Mouse (Mus musculus): ENCODE measurements around the gene Dydc2. TPM values are rescaled to one million over a fixed set of nuclear protein-coding genes. Genes with fewer than 3 reads are reported as not detected.

Gene Dydc2
- total RNA-seq, 1 experiment, result not detected

DNA sequence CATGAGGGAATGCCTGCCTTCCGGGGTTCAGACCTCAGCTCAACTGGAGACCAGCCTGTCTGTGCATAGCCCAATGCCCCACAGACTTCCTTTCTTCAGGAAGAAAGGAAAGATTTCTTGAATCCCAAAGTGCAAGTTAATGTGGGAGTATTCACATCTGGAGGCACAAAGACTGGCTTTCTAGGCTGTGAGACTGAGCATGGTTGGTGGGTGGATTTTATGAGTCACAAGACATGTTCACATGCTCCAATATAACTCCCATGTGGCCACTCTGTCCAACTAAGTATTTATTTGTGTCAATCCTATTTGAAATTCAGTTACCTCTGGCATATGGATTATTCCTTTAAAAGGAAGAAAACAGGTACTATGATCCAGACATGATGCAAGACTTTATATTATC is 29.7 kb upstream of the Dydc2 start:
- Histone ChIP-seq H3K4me3 (ENCODE audit: insufficient read depth in 1 of 2, low read depth in 1 of 2, low read length in 2 of 2, poor library complexity in 1 of 2, severe bottlenecking in 1 of 2) (no peak overlapping the region), H3K27ac (ENCODE audit: insufficient read depth, low read depth, low read length, poor library complexity, severe bottlenecking) (no peak overlapping the region), H3K9me3 (ENCODE audit: control insufficient read depth, insufficient read depth, low read depth, low read length) (no peaks in the 10 kb centered on the region), H3K36me3 (ENCODE audit: control insufficient read depth, insufficient read depth, low read length, poor library complexity, severe bottlenecking) (no peaks in the 10 kb centered on the region), H3K9ac (ENCODE audit: insufficient read depth, low read depth, low read length, poor library complexity, severe bottlenecking) (no peak overlapping the region), H3K4me1 (ENCODE audit: control insufficient read depth in 2 of 2, insufficient read depth in 2 of 2, low read length in 2 of 2, poor library complexity in 1 of 2) (no peaks in the 10 kb centered on the region)
- in situ Hi-C loops (cut with MboI; ENCODE audit: low sequenced_read_pairs in 2 of 2, unreplicated experiment in 2 of 2), result no loop called here
- TF ChIP-seq MAFK (IDR thresholded peaks at IDR 0.05; ENCODE audit: insufficient read depth, low read depth, low read length) (no peak), CHD2 (IDR thresholded peaks at IDR 0.05; ENCODE audit: low read depth, low read length) (no peak), ZNF384 (IDR thresholded peaks at IDR 0.05; ENCODE audit: low read depth, low read length) (no peak), HCFC1 (IDR thresholded peaks at IDR 0.05; ENCODE audit: borderline replicate concordance, insufficient read depth, low read length) (no peak), ZC3H11A (IDR thresholded peaks at IDR 0.05; ENCODE audit: borderline replicate concordance, low read depth, low read length) (no peak)
- DNase-seq (ENCODE audit: low read depth, low spot score), result no peak

DNA sequence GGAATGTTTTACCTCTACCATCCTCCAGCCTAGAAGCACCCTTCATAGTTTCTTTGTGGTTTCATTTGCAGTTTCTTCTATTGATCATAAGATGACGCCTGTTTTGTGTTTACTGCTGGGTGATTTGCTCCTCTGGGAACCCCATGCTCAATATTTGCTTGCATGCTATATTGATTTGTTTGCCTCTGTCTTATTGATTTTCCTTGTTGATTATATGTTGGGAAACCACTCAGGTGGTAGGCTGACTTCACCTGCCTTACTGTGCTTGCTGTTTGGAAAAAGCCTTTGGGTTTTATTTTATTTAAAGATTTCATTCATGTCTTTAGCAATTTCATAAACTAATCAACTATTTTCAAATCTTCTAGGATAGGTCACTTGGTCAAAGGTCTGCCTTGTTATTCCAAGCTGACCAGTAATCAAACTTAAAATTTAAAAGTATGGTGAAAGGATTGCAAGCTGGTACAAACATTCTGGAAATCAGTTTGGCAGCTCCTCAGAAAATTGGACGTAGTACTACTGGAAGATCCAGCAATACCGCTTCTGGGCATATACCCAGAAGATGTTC is 27.4 kb upstream of the Dydc2 start:
- no peak overlapping the region for H3K9ac ChIP-seq (ENCODE audit: insufficient read depth, low read depth, low read length, poor library complexity, severe bottlenecking)
- H3K36me3 ChIP-seq (ENCODE audit: control insufficient read depth, insufficient read depth, low read length, poor library complexity, severe bottlenecking), result no peaks in the 10 kb centered on the region
- H3K4me3 ChIP-seq (ENCODE audit: insufficient read depth in 1 of 2, low read depth in 1 of 2, low read length in 2 of 2, poor library complexity in 1 of 2, severe bottlenecking in 1 of 2), result no peak overlapping the region
- no peak overlapping the region for H3K27ac ChIP-seq (ENCODE audit: insufficient read depth, low read depth, low read length, poor library complexity, severe bottlenecking)
- H3K9me3 ChIP-seq (ENCODE audit: control insufficient read depth, insufficient read depth, low read depth, low read length), result no peaks in the 10 kb centered on the region
- TF ChIP-seq HCFC1 (IDR thresholded peaks at IDR 0.05; ENCODE audit: borderline replicate concordance, insufficient read depth, low read length), result no peak
- no peak for TF ChIP-seq CHD2 (IDR thresholded peaks at IDR 0.05; ENCODE audit: low read depth, low read length)
- TF ChIP-seq ZNF384 (IDR thresholded peaks at IDR 0.05; ENCODE audit: low read depth, low read length), result no peak
- no peak for TF ChIP-seq ZC3H11A (IDR thresholded peaks at IDR 0.05; ENCODE audit: borderline replicate concordance, low read depth, low read length)
- TF ChIP-seq MAFK (IDR thresholded peaks at IDR 0.05; ENCODE audit: insufficient read depth, low read depth, low read length), result no peak
- no peaks in the 10 kb centered on the region for H3K4me1 ChIP-seq (ENCODE audit: control insufficient read depth in 2 of 2, insufficient read depth in 2 of 2, low read length in 2 of 2, poor library complexity in 1 of 2)
- DNase-seq (ENCODE audit: low read depth, low spot score), result no peak
- in situ Hi-C loops (cut with MboI; ENCODE audit: low sequenced_read_pairs in 2 of 2, unreplicated experiment in 2 of 2), result no loop called here

DNA sequence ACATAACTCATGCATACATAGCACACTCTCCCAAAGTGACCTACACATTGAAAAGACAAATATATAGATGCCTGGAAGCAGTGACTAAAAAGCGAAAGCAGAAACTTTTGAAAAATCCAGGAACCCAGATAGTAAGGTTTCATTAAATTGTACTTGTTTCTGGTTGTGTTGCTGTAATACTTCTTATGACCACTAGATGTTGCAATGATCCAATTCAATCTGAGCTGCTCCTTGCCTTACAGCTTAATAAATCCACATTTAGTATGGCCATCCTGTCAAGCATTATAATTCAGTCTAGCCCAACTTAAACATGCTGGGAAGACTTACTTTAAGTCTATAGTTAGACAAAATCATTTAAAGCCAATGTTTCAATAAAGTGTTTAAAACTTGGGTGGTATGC is 25.1 kb upstream of the Dydc2 start:
- H3K4me3 ChIP-seq (ENCODE audit: insufficient read depth in 1 of 2, low read depth in 1 of 2, low read length in 2 of 2, poor library complexity in 1 of 2, severe bottlenecking in 1 of 2), result no peak overlapping the region
- no peaks in the 10 kb centered on the region for H3K9me3 ChIP-seq (ENCODE audit: control insufficient read depth, insufficient read depth, low read depth, low read length)
- no peaks in the 10 kb centered on the region for H3K36me3 ChIP-seq (ENCODE audit: control insufficient read depth, insufficient read depth, low read length, poor library complexity, severe bottlenecking)
- H3K4me1 ChIP-seq (ENCODE audit: control insufficient read depth in 2 of 2, insufficient read depth in 2 of 2, low read length in 2 of 2, poor library complexity in 1 of 2), result no peaks in the 10 kb centered on the region
- in situ Hi-C loops (cut with MboI; ENCODE audit: low sequenced_read_pairs in 2 of 2, unreplicated experiment in 2 of 2), result no loop called here
- no peak overlapping the region for H3K9ac ChIP-seq (ENCODE audit: insufficient read depth, low read depth, low read length, poor library complexity, severe bottlenecking)
- TF ChIP-seq ZC3H11A (IDR thresholded peaks at IDR 0.05; ENCODE audit: borderline replicate concordance, low read depth, low read length) (no peak), ZNF384 (IDR thresholded peaks at IDR 0.05; ENCODE audit: low read depth, low read length) (no peak), HCFC1 (IDR thresholded peaks at IDR 0.05; ENCODE audit: borderline replicate concordance, insufficient read depth, low read length) (no peak), MAFK (IDR thresholded peaks at IDR 0.05; ENCODE audit: insufficient read depth, low read depth, low read length) (no peak), CHD2 (IDR thresholded peaks at IDR 0.05; ENCODE audit: low read depth, low read length) (no peak)
- no peak for DNase-seq (ENCODE audit: low read depth, low spot score)
- no peak overlapping the region for H3K27ac ChIP-seq (ENCODE audit: insufficient read depth, low read depth, low read length, poor library complexity, severe bottlenecking)

DNA sequence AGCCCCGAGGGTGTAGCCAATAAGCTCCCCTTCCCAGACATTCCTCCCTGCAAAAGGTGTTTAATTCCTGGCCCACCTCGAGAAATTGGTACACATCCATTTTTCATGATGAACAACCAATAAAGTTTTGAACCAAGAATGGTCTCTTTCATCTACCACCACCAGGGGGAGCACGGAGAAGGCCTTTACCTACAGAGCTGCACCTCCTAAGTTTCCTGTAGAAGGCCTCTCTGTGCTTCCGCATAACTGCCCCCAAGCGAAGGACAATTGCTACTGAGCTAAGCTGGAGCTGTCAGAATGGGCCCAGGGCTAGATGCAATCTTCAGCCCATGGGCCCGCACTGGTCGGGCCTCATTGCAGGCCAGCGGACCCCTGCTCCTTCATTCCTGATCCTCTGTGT is 21.8 kb upstream of the Dydc2 start:
- DNase-seq (ENCODE audit: low read depth, low spot score), result peak; percentile 61
- no peaks in the 10 kb centered on the region for H3K4me1 ChIP-seq (ENCODE audit: control insufficient read depth in 2 of 2, insufficient read depth in 2 of 2, low read length in 2 of 2, poor library complexity in 1 of 2)
- 0 out of 2 replicates have a peak, but pooled peaks have one; percentile 8 for TF ChIP-seq ZNF384 (IDR thresholded peaks at IDR 0.05; ENCODE audit: low read depth, low read length)
- TF ChIP-seq MAFK (IDR thresholded peaks at IDR 0.05; ENCODE audit: insufficient read depth, low read depth, low read length), result no peak
- no peak for TF ChIP-seq CHD2 (IDR thresholded peaks at IDR 0.05; ENCODE audit: low read depth, low read length)
- H3K9me3 ChIP-seq (ENCODE audit: control insufficient read depth, insufficient read depth, low read depth, low read length), result no peaks in the 10 kb centered on the region
- in situ Hi-C loops (cut with MboI; ENCODE audit: low sequenced_read_pairs in 2 of 2, unreplicated experiment in 2 of 2), result no loop called here
- no peaks in the 10 kb centered on the region for H3K36me3 ChIP-seq (ENCODE audit: control insufficient read depth, insufficient read depth, low read length, poor library complexity, severe bottlenecking)
- peak overlapping the region; percentile 13 to 38; a peak in 2 of 4 replicates for H3K4me3 ChIP-seq (ENCODE audit: insufficient read depth in 1 of 2, low read depth in 1 of 2, low read length in 2 of 2, poor library complexity in 1 of 2, severe bottlenecking in 1 of 2)
- H3K27ac ChIP-seq (ENCODE audit: insufficient read depth, low read depth, low read length, poor library complexity, severe bottlenecking), result no peak overlapping the region
- peak overlapping the region; percentile 67; the same call in 1 of the 2 replicates for H3K9ac ChIP-seq (ENCODE audit: insufficient read depth, low read depth, low read length, poor library complexity, severe bottlenecking)

DNA sequence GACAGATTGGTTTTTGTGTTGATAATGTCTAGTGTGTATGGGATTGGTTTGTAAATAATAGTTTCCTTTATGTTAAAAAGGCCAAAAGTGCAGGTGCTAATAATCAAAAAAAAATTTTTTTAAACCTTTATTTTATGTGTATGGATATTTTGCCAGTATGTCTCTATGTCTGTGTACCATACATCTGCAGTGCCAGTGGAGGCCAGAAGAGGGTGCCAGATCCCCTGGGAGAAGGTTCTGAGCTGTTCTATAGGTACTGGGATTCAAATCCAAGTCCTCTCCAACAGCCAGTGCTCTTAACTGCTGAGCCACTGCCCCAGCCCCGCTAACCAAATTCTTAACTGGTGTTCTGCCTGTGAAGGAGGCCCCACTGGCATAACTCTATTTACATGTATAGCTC is 18.5 kb upstream of the Dydc2 start:
- Histone ChIP-seq H3K9me3 (ENCODE audit: control insufficient read depth, insufficient read depth, low read depth, low read length) (no peaks in the 10 kb centered on the region), H3K27ac (ENCODE audit: insufficient read depth, low read depth, low read length, poor library complexity, severe bottlenecking) (no peak overlapping the region), H3K4me3 (ENCODE audit: insufficient read depth in 1 of 2, low read depth in 1 of 2, low read length in 2 of 2, poor library complexity in 1 of 2, severe bottlenecking in 1 of 2) (no peak overlapping the region), H3K9ac (ENCODE audit: insufficient read depth, low read depth, low read length, poor library complexity, severe bottlenecking) (no peak overlapping the region), H3K4me1 (ENCODE audit: control insufficient read depth in 2 of 2, insufficient read depth in 2 of 2, low read length in 2 of 2, poor library complexity in 1 of 2) (no peaks in the 10 kb centered on the region), H3K36me3 (ENCODE audit: control insufficient read depth, insufficient read depth, low read length, poor library complexity, severe bottlenecking) (no peaks in the 10 kb centered on the region)
- peak; percentile 59 for DNase-seq (ENCODE audit: low read depth, low spot score)
- TF ChIP-seq MAFK (IDR thresholded peaks at IDR 0.05; ENCODE audit: insufficient read depth, low read depth, low read length) (no peak), ZC3H11A (IDR thresholded peaks at IDR 0.05; ENCODE audit: borderline replicate concordance, low read depth, low read length) (peak; percentile 10; the same call in 1 of the 2 replicates), HCFC1 (IDR thresholded peaks at IDR 0.05; ENCODE audit: borderline replicate concordance, insufficient read depth, low read length) (no peak), ZNF384 (IDR thresholded peaks at IDR 0.05; ENCODE audit: low read depth, low read length) (no peak), CHD2 (IDR thresholded peaks at IDR 0.05; ENCODE audit: low read depth, low read length) (no peak)
- in situ Hi-C loops (cut with MboI; ENCODE audit: low sequenced_read_pairs in 2 of 2, unreplicated experiment in 2 of 2), result no loop called here
